Mouse (Mus musculus) CH12.LX (cell line): ENCODE results near the gene Aarsd1. TPM values are rescaled to one million over a fixed set of nuclear protein-coding genes. Genes with fewer than 3 reads are reported as not detected.

Source experiments
- DNase-seq: peaks from one replicate; pipeline ENCODE4 v3.0.0-alpha.2; 2013; ENCODE audit errors: extremely low read depth
- H3K27ac ChIP-seq: 2 replicates; pipeline ENCODE4 v1.5.1; 2012; ENCODE audit warnings: low read depth, mild to moderate bottlenecking, control low read depth, moderate library complexity; ENCODE audit not compliant: insufficient read depth
- H3K27me3 ChIP-seq: replicated peaks from 2 replicates; pipeline ENCODE3; 2012; ENCODE audit warnings: inconsistent platforms
- H3K36me3 ChIP-seq, 2 experiments: replicated peaks in 1 of 2; 2 replicates each; pipeline versions ENCODE3 to v1.6.1; 2012; ENCODE audit warnings: inconsistent platforms in 1 of 2, low read length in 1 of 2, mild to moderate bottlenecking in 1 of 2, mixed read lengths in 1 of 2, moderate library complexity in 1 of 2; ENCODE audit not compliant: control insufficient read depth in 1 of 2, insufficient read depth in 1 of 2
- H3K4me1 ChIP-seq, 2 experiments: 2 replicates each; pipeline ENCODE4 v1.6.1; 2012; ENCODE audit warnings: inconsistent platforms in 1 of 2, moderate library complexity in 1 of 2; ENCODE audit not compliant: insufficient read depth in 2 of 2, control insufficient read depth in 1 of 2
- H3K4me2 ChIP-seq: 2 replicates; pipeline ENCODE4 v1.6.1; 2012; ENCODE audit warnings: low read depth, mild to moderate bottlenecking, control low read depth; ENCODE audit not compliant: poor library complexity, insufficient read depth, severe bottlenecking
- H3K4me3 ChIP-seq, 3 experiments: fragments of 150-350 bp in 1 of 3; sonication (generic) in 1 of 3; replicated peaks in 1 of 3; 2 replicates each; pipeline versions ENCODE3 to v1.5.1; 2011 to 2012; ENCODE audit warnings: low read depth in 2 of 3, low read length in 2 of 3, mild to moderate bottlenecking in 2 of 3, moderate library complexity in 2 of 3, control low read depth in 1 of 3, improper control_type of control experiment in 1 of 3, inconsistent platforms in 1 of 3, mixed read lengths in 1 of 3; ENCODE audit not compliant: poor library complexity in 1 of 3
- H3K79me2 ChIP-seq: replicated peaks from 2 replicates; pipeline ENCODE4 v1.6.1; 2012; ENCODE audit warnings: mild to moderate bottlenecking, moderate library complexity; ENCODE audit not compliant: control insufficient read depth, poor library complexity, insufficient read depth, severe bottlenecking; ENCODE audit errors: extremely low read depth
- H3K9ac ChIP-seq: 2 replicates; pipeline ENCODE4 v1.6.1; 2012; ENCODE audit warnings: low read depth, mild to moderate bottlenecking, control low read depth, moderate library complexity; ENCODE audit not compliant: insufficient read depth
- H3K9me3 ChIP-seq: replicated peaks from 2 replicates; pipeline ENCODE3; 2012; ENCODE audit warnings: low read length, inconsistent platforms, mixed read lengths
- BHLHE40 ChIP-seq: IDR thresholded peaks from 2 replicates; pipeline ENCODE4 v1.6.1; 2011; ENCODE audit warnings: mild to moderate bottlenecking, low read depth, low read length, improper control_type of control experiment
- CHD2 ChIP-seq: IDR thresholded peaks from 2 replicates; pipeline ENCODE4 v1.6.1; 2011; ENCODE audit warnings: low read length, improper control_type of control experiment
- E2F4 ChIP-seq: IDR thresholded peaks from 2 replicates; pipeline ENCODE4 v1.6.1; 2011; ENCODE audit warnings: low read depth, low read length, improper control_type of control experiment; ENCODE audit not compliant: insufficient replicate concordance
- ELF1 ChIP-seq: IDR thresholded peaks from 2 replicates; pipeline ENCODE4 v1.6.1; 2014; ENCODE audit warnings: low read depth, mild to moderate bottlenecking, inconsistent platforms, low read length, improper control_type of control experiment
- EP300 ChIP-seq: IDR thresholded peaks from 2 replicates; pipeline ENCODE4 v1.6.1; 2011; ENCODE audit warnings: low read length, improper control_type of control experiment
- ETS1 ChIP-seq: conservative IDR thresholded peaks from 2 replicates; pipeline ENCODE4 v1.6.1; 2012; ENCODE audit warnings: low read depth, mild to moderate bottlenecking, inconsistent platforms, low read length, improper control_type of control experiment, moderate library complexity
- GABPA ChIP-seq: IDR thresholded peaks from 2 replicates; pipeline ENCODE4 v1.6.1; 2012; ENCODE audit warnings: low read depth, low read length, improper control_type of control experiment, inconsistent platforms; ENCODE audit not compliant: insufficient replicate concordance
- HCFC1 ChIP-seq: IDR thresholded peaks from 2 replicates; pipeline ENCODE4 v1.6.1; 2012; ENCODE audit warnings: low read depth, mild to moderate bottlenecking, inconsistent platforms, low read length, improper control_type of control experiment
- IRF4 ChIP-seq: IDR thresholded peaks from 2 replicates; pipeline ENCODE4 v1.6.1; 2014; ENCODE audit warnings: low read depth, mild to moderate bottlenecking, inconsistent platforms, low read length, improper control_type of control experiment
- JUND ChIP-seq: conservative IDR thresholded peaks from 2 replicates; pipeline ENCODE4 v1.6.1; 2011; ENCODE audit warnings: low read depth, low read length, improper control_type of control experiment
- KAT2A ChIP-seq: IDR thresholded peaks from 2 replicates; pipeline ENCODE4 v1.6.1; 2012; ENCODE audit warnings: low read length, improper control_type of control experiment, inconsistent platforms; ENCODE audit not compliant: insufficient replicate concordance
- MAFK ChIP-seq: IDR thresholded peaks from 2 replicates; pipeline ENCODE4 v1.6.1; 2011; ENCODE audit warnings: low read length, improper control_type of control experiment; ENCODE audit not compliant: insufficient replicate concordance
- MAX ChIP-seq: IDR thresholded peaks from 2 replicates; pipeline ENCODE4 v1.6.1; 2011; ENCODE audit warnings: low read length, improper control_type of control experiment
- MEF2A ChIP-seq: IDR thresholded peaks from 2 replicates; pipeline ENCODE4 v1.6.1; 2014; ENCODE audit warnings: low read depth, mild to moderate bottlenecking, inconsistent platforms, low read length, improper control_type of control experiment, borderline replicate concordance
- MYC ChIP-seq: IDR thresholded peaks from 2 replicates; pipeline ENCODE4 v1.6.1; 2011; ENCODE audit warnings: low read depth, mild to moderate bottlenecking, improper control_type of control experiment, low read length
- NELFE ChIP-seq: IDR thresholded peaks from 2 replicates; pipeline ENCODE4 v1.6.1; 2011; ENCODE audit warnings: low read depth, low read length, improper control_type of control experiment
- NRF1 ChIP-seq: IDR thresholded peaks from 2 replicates; pipeline ENCODE4 v1.6.1; 2014; ENCODE audit warnings: low read depth, mild to moderate bottlenecking, inconsistent platforms, low read length, improper control_type of control experiment, moderate library complexity
- POLR2A ChIP-seq: IDR thresholded peaks from 2 replicates; pipeline ENCODE4 v1.6.1; 2011; ENCODE audit warnings: low read depth, mild to moderate bottlenecking, improper control_type of control experiment, low read length
- POLR2AphosphoS2 ChIP-seq: IDR thresholded peaks from 2 replicates; pipeline ENCODE4 v1.6.1; 2011; ENCODE audit warnings: low read depth, low read length, improper control_type of control experiment
- RAD21 ChIP-seq: IDR thresholded peaks from 2 replicates; pipeline ENCODE4 v1.6.1; 2011; ENCODE audit warnings: low read depth, mild to moderate bottlenecking, low read length, improper control_type of control experiment, moderate library complexity
- RCOR1 ChIP-seq: conservative IDR thresholded peaks from 2 replicates; pipeline ENCODE4 v1.6.1; 2012; ENCODE audit warnings: low read depth, mild to moderate bottlenecking, inconsistent platforms, low read length, improper control_type of control experiment
- SIN3A ChIP-seq: IDR thresholded peaks from 2 replicates; pipeline ENCODE4 v1.6.1; 2012; ENCODE audit warnings: low read length, improper control_type of control experiment, inconsistent platforms
- SMC3 ChIP-seq: IDR thresholded peaks from 2 replicates; pipeline ENCODE4 v1.6.1; 2011; ENCODE audit warnings: low read depth, low read length, improper control_type of control experiment
- TBP ChIP-seq: conservative IDR thresholded peaks from 2 replicates; pipeline ENCODE4 v1.6.1; 2011; ENCODE audit warnings: low read depth, low read length, improper control_type of control experiment
- TCF12 ChIP-seq: IDR thresholded peaks from 2 replicates; pipeline ENCODE4 v1.6.1; 2014; ENCODE audit warnings: low read depth, mild to moderate bottlenecking, inconsistent platforms, low read length, improper control_type of control experiment
- UBTF ChIP-seq: IDR thresholded peaks from 2 replicates; pipeline ENCODE4 v1.6.1; 2012; ENCODE audit warnings: low read depth, mild to moderate bottlenecking, inconsistent platforms, low read length, improper control_type of control experiment, moderate library complexity
- ZKSCAN1 ChIP-seq: IDR thresholded peaks from 2 replicates; pipeline ENCODE4 v1.6.1; 2012; ENCODE audit warnings: low read depth, inconsistent platforms, low read length, improper control_type of control experiment, borderline replicate concordance
- ZMIZ1 ChIP-seq: IDR thresholded peaks from 2 replicates; pipeline ENCODE4 v1.6.1; 2012; ENCODE audit warnings: low read depth, mild to moderate bottlenecking, inconsistent platforms, low read length, improper control_type of control experiment
- dilution Hi-C: fragments of 300-500 bp; cut with MboI; formaldehyde crosslinking; loops from 2 replicates; pipeline ENCODE4 v1.14.3; 2020; ENCODE audit warnings: low sequenced_read_pairs; ENCODE audit not compliant: extremely low pct_unique_long_range_greater_than_20kb, extremely low pct_ligation_motif_present
- in situ Hi-C: fragments of 300-500 bp; cut with MboI; formaldehyde crosslinking; loops from 3 replicates; pipeline ENCODE4 v1.14.3; 2019; ENCODE audit warnings: low sequenced_read_pairs, low pct_ligation_motif_present, low pct_unique_long_range_greater_than_20kb, mixed read lengths
- polyA plus RNA-seq: library from polyadenylated mRNA; unstranded; fragments of >175 nt; gene quantifications from 2 replicates; pipeline ENCODE4 v1.2.1, GENCODE M21; 2012; ENCODE audit warnings: low read depth; ENCODE audit not compliant: insufficient read length
- total RNA-seq, 2 experiments: library from RNA; depleted of rRNA; stranded (reverse); fragments of 300-350 nt in 1 of 2; fragments of >200 nt in 1 of 2; gene quantifications; 2 replicates each; pipeline ENCODE4 v1.2.3; 2012 to 2014

Gene Aarsd1
- total and polyA plus RNA-seq, 3 experiments, result 81.5 to 133 (median 84.5) TPM

DNA sequence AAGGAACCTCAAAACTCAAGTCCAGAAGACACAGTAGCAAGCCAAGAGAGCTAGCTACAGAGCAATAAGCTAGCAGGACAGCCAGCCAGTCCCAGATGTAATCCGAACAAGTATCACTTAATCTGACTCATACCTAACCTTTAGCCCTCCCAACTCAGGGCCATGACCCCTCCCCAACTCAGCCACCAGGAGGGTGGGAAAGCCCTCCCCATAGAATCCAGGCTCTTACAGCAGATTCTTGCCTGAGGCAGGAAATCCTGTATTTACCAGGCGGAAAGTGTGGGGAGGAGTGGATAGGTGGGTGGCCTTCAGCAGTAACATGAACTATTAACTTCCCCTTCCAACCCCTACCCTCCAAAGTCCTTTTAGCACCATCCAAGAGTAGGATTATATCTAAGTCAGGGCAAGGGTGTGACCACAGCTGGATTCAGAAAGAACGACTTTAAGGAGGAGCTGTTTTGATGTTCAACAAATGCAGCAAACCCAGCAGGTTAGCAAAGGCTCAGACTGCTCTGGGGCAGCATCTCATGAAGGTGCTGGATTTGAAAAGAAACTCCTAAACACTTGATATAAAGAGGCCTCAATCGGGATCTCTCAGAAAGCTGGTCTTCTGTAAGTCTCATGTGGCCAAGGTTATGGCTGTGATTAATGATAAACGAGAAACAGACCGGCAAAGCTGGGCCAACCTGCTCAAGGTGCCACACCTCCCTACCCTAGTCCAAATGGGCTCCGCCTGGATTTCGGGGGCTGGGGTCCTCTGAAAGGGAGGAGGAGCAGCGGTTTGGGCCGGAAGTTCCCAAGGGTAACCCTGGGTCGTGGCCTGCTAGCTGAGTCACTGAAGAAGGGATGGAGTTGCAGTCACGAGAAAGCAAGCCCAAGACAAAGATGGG is 47.0 kb upstream of the Aarsd1 start, which contains the start of gene Rnd2:
TSS of gene Rnd2 (plus strand) at position 789 of the 890 bp plus-strand sequence.
- dilution Hi-C loops (no loop called here), in situ Hi-C loops (no loop called here)
- no peak for DNase-seq

DNA sequence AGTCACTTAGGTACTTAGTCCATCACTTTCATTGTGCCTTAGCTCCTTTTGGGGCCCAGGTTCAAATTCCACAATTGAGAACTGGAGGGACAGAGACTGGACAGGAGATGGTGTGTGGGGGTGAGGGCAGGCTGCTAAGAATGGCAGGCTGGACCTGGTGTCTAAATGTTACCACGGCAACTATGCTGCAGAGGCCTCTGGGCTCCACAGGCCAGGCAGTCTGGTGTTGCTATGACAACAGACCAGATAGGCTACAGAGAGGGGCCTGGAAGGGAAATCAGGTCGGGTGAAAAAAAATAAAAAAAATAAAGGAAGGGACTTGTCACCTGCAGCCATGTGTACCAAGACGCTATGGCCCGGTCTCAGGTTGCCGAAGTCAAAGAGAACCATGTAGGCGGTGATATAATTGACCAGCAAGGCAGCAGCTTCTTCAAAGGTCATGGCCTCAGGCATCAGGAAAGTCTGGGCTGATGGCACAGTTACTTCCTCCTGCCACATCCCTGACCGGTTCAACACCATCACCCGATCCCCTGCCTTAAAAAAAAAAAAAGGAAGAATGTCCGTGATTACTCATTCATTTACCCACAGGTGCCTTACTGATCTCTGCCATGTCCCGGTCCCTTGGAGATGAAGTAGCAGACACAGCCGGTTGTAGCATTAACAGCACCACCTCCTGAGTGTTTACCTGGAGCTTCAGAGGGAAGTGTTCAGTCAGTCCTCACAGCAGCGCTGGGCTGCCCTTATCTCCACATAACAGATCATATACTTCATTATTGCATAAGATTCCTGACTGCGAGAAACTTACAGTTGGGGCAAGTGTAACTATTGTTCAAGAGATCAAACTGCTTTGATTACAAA is 45.4 kb upstream of the Aarsd1 start:
- H3K79me2 ChIP-seq, result no peaks in the 10 kb centered on the region
- no peak overlapping the region for H3K27ac ChIP-seq
- H3K4me2 ChIP-seq, result no peak overlapping the region; the same call in 1 of the 2 replicates
- H3K4me1 ChIP-seq, result peaks cover 21 to 63% of the 10 kb centered on the region in 2 experiments
- H3K9me3 ChIP-seq, result no peaks in the 10 kb centered on the region
- dilution Hi-C loops (no loop called here), in situ Hi-C loops (no loop called here)
- H3K4me3 ChIP-seq, result no peak overlapping the region
- H3K27me3 ChIP-seq, result peaks cover 11% of the 10 kb centered on the region
- DNase-seq, result peak; percentile 79
- H3K36me3 ChIP-seq, result peaks cover 34 to 46% of the 10 kb centered on the region in 2 experiments
- H3K9ac ChIP-seq, result no peak overlapping the region
- TF ChIP-seq MAX, result no peak
- TF ChIP-seq TCF12, result peak; percentile 38; the same call in 1 of the 2 replicates
- TF ChIP-seq NELFE, result no peak
- TF ChIP-seq ZMIZ1, result 0 out of 2 replicates have a peak, but pooled peaks have one; percentile 29
- TF ChIP-seq BHLHE40, result peak; percentile 67
- no peak for TF ChIP-seq MAFK
- no peak for TF ChIP-seq HCFC1
- TF ChIP-seq ZKSCAN1, result no peak
- no peak for TF ChIP-seq POLR2A
- TF ChIP-seq EP300, result peak; percentile 72
- TF ChIP-seq ETS1, result no peak
- TF ChIP-seq MEF2A, result no peak
- no peak for TF ChIP-seq GABPA
- TF ChIP-seq UBTF, result no peak
- TF ChIP-seq SMC3, result no peak
- TF ChIP-seq POLR2AphosphoS2, result no peak
- TF ChIP-seq RAD21, result no peak
- no peak for TF ChIP-seq NRF1
- no peak for TF ChIP-seq SIN3A
- peak; percentile 69 for TF ChIP-seq JUND
- TF ChIP-seq TBP, result no peak
- TF ChIP-seq RCOR1, result no peak
- no peak for TF ChIP-seq E2F4
- no peak for TF ChIP-seq ELF1
- no peak for TF ChIP-seq MYC

More for the DNA sequence above, 47.0 kb upstream of the Aarsd1 start, which contains the start of gene Rnd2:
- H3K4me2 ChIP-seq, result peak within 1 kb of the TSS; percentile 89
- peaks cover 21 to 62% of the 10 kb centered on the region in 2 experiments for H3K4me1 ChIP-seq
- H3K4me3 ChIP-seq, result peak within 1 kb of the TSS; percentile 59 to 96 (median 63)
- TF ChIP-seq ZMIZ1 (0 out of 2 replicates have a peak, but pooled peaks have one; percentile 21), IRF4 (no peak), SMC3 (no peak), CHD2 (no peak), POLR2AphosphoS2 (no peak; the same call in 1 of the 2 replicates), KAT2A (no peak), ETS1 (no peak), NELFE (0 out of 2 replicates have a peak, but pooled peaks have one; percentile 5)
- TF ChIP-seq, all 38 proteins: peak for 2
- peak within 1 kb of the TSS; percentile 70 for H3K27ac ChIP-seq
- H3K9me3 ChIP-seq, result no peaks in the 10 kb centered on the region
- H3K36me3 ChIP-seq, result peaks cover 19 to 30% of the 10 kb centered on the region in 2 experiments
- H3K27me3 ChIP-seq, result peaks cover 21% of the 10 kb centered on the region
- H3K79me2 ChIP-seq, result no peaks in the 10 kb centered on the region
- H3K9ac ChIP-seq, result peak within 1 kb of the TSS; percentile 24
